Mouse (Mus musculus) MEL (cell line): ENCODE data around the gene Bcl2l14. TPM values are rescaled to one million over a fixed set of nuclear protein-coding genes. Genes with fewer than 3 reads are reported as not detected.

Experiments
- DNase-seq: peaks from one replicate; pipeline ENCODE4 v3.0.0; 2011; ENCODE audit warnings: low read depth, low spot score
- H3K27ac ChIP-seq: 2 replicates; pipeline ENCODE4 v1.5.1; 2012; ENCODE audit warnings: low read depth, mild to moderate bottlenecking, control low read depth, low read length, moderate library complexity; ENCODE audit not compliant: control insufficient read depth
- H3K27me3 ChIP-seq, 2 experiments: fragments of 150-350 bp in 1 of 2; sonication (generic) in 1 of 2; 2 replicates each; pipeline ENCODE4 v1.6.1; 2012; ENCODE audit warnings: low read length in 2 of 2, mild to moderate bottlenecking in 2 of 2, improper control_type of control experiment in 1 of 2, moderate library complexity in 1 of 2; ENCODE audit not compliant: insufficient read depth in 2 of 2, control insufficient read depth in 1 of 2
- H3K36me3 ChIP-seq, 2 experiments: 2 replicates each; pipeline ENCODE4 v1.6.1; 2012 to 2014; ENCODE audit warnings: low read length in 2 of 2, improper control_type of control experiment in 1 of 2, inconsistent platforms in 1 of 2, mild to moderate bottlenecking in 1 of 2; ENCODE audit not compliant: insufficient read depth in 2 of 2, control insufficient read depth in 1 of 2
- H3K4me1 ChIP-seq, 2 experiments: fragments of 150-350 bp in 1 of 2; sonication (generic) in 1 of 2; 2 replicates each; pipeline ENCODE4 v1.6.1; 2012; ENCODE audit warnings: low read length in 2 of 2, improper control_type of control experiment in 1 of 2, mild to moderate bottlenecking in 1 of 2; ENCODE audit not compliant: insufficient read depth in 2 of 2, control insufficient read depth in 1 of 2
- H3K4me3 ChIP-seq, 2 experiments: fragments of 150-350 bp in 1 of 2; sonication (generic) in 1 of 2; 2 replicates each; pipeline ENCODE4 v1.5.1; 2012; ENCODE audit warnings: low read depth in 2 of 2, low read length in 2 of 2, mild to moderate bottlenecking in 2 of 2, moderate library complexity in 2 of 2, control low read depth in 1 of 2, improper control_type of control experiment in 1 of 2; ENCODE audit not compliant: control insufficient read depth in 1 of 2, insufficient read depth in 1 of 2
- H3K79me2 ChIP-seq: 2 replicates; pipeline ENCODE4 v1.6.1; 2012; ENCODE audit warnings: mild to moderate bottlenecking, low read length, moderate library complexity; ENCODE audit not compliant: control insufficient read depth, poor library complexity, insufficient read depth
- H3K9ac ChIP-seq: 2 replicates; pipeline ENCODE4 v1.6.1; 2012; ENCODE audit warnings: low read depth, mild to moderate bottlenecking, control low read depth, low read length, moderate library complexity; ENCODE audit not compliant: control insufficient read depth, poor library complexity, severe bottlenecking
- H3K9me3 ChIP-seq: fragments of 150-350 bp; sonication (generic); replicated peaks from 2 replicates; pipeline ENCODE4 v1.6.1; 2012; ENCODE audit warnings: mild to moderate bottlenecking, low read length, improper control_type of control experiment, moderate library complexity; ENCODE audit not compliant: insufficient read depth
- BHLHE40 ChIP-seq: IDR thresholded peaks from 2 replicates; pipeline ENCODE4 v1.6.1; 2012; ENCODE audit warnings: low read depth, mild to moderate bottlenecking, inconsistent platforms, low read length, improper control_type of control experiment, borderline replicate concordance
- CHD1 ChIP-seq: IDR thresholded peaks from 2 replicates; pipeline ENCODE4 v1.6.1; 2012; ENCODE audit warnings: low read depth, mild to moderate bottlenecking, inconsistent platforms, low read length, improper control_type of control experiment
- CTCF ChIP-seq, 3 experiments: IDR thresholded peaks in 2 of 3; conservative IDR thresholded peaks in 1 of 3; 2 replicates each; pipeline ENCODE4 v1.5.1; 2011 to 2012; ENCODE audit warnings: low read length in 3 of 3, low read depth in 2 of 3, mild to moderate bottlenecking in 2 of 3, improper control_type of control experiment in 1 of 3, inconsistent platforms in 1 of 3, mixed read lengths in 1 of 3, moderate library complexity in 1 of 3; ENCODE audit not compliant: control insufficient read depth in 1 of 3, insufficient read depth in 1 of 3, poor library complexity in 1 of 3, severe bottlenecking in 1 of 3
- E2F4 ChIP-seq: IDR thresholded peaks from 2 replicates; pipeline ENCODE4 v1.6.1; 2011; ENCODE audit warnings: low read depth, low read length, improper control_type of control experiment, borderline replicate concordance
- GABPA ChIP-seq: IDR thresholded peaks from 2 replicates; pipeline ENCODE4 v1.6.1; 2012; ENCODE audit warnings: low read depth, mild to moderate bottlenecking, inconsistent platforms, low read length, improper control_type of control experiment, moderate library complexity
- GATA1 ChIP-seq: IDR thresholded peaks from 2 replicates; pipeline ENCODE4 v1.6.1; 2011; ENCODE audit warnings: low read depth, low read length, improper control_type of control experiment
- HCFC1 ChIP-seq: IDR thresholded peaks from 2 replicates; pipeline ENCODE4 v1.6.1; 2012; ENCODE audit warnings: low read depth, mild to moderate bottlenecking, inconsistent platforms, low read length, improper control_type of control experiment, moderate library complexity
- JUND ChIP-seq: IDR thresholded peaks from 2 replicates; pipeline ENCODE4 v1.6.1; 2011; ENCODE audit warnings: low read depth, mild to moderate bottlenecking, improper control_type of control experiment, low read length
- KAT2A ChIP-seq: conservative IDR thresholded peaks from 2 replicates; pipeline ENCODE4 v1.6.1; 2012; ENCODE audit warnings: low read depth, low read length, improper control_type of control experiment, inconsistent platforms
- MAFK ChIP-seq: IDR thresholded peaks from 2 replicates; pipeline ENCODE4 v1.6.1; 2011; ENCODE audit warnings: low read depth, mild to moderate bottlenecking, low read length, improper control_type of control experiment, borderline replicate concordance
- MEF2A ChIP-seq: IDR thresholded peaks from 2 replicates; pipeline ENCODE4 v1.6.1; 2014; ENCODE audit warnings: low read depth, mild to moderate bottlenecking, inconsistent platforms, low read length, improper control_type of control experiment; ENCODE audit not compliant: poor library complexity, insufficient replicate concordance, severe bottlenecking; ENCODE audit errors: extremely low read depth
- MYB ChIP-seq: IDR thresholded peaks from 2 replicates; pipeline ENCODE4 v1.6.1; 2011; ENCODE audit warnings: mild to moderate bottlenecking, low read depth, low read length, improper control_type of control experiment
- NELFE ChIP-seq: IDR thresholded peaks from 2 replicates; pipeline ENCODE4 v1.6.1; 2011; ENCODE audit warnings: low read depth, low read length, improper control_type of control experiment
- NRF1 ChIP-seq: IDR thresholded peaks from 2 replicates; pipeline ENCODE4 v1.6.1; 2014; ENCODE audit warnings: low read depth, mild to moderate bottlenecking, inconsistent platforms, low read length, improper control_type of control experiment, moderate library complexity; ENCODE audit not compliant: poor library complexity, insufficient read depth, severe bottlenecking
- POLR2A ChIP-seq, 2 experiments: IDR thresholded peaks; 2 replicates each; pipeline ENCODE4 v1.6.1; 2011 to 2012; ENCODE audit warnings: low read length in 2 of 2, mild to moderate bottlenecking in 2 of 2, control low read depth in 1 of 2, improper control_type of control experiment in 1 of 2, low read depth in 1 of 2, moderate library complexity in 1 of 2; ENCODE audit not compliant: control insufficient read depth in 1 of 2, insufficient read depth in 1 of 2, poor library complexity in 1 of 2
- POLR2AphosphoS2 ChIP-seq: IDR thresholded peaks from 2 replicates; pipeline ENCODE4 v1.6.1; 2011; ENCODE audit warnings: low read length, improper control_type of control experiment
- POLR2AphosphoS5 ChIP-seq: IDR thresholded peaks from 2 replicates; pipeline ENCODE4 v1.6.1; 2012; ENCODE audit warnings: low read depth, borderline replicate concordance, mild to moderate bottlenecking, inconsistent platforms, low read length, moderate library complexity, mixed read lengths
- RAD21 ChIP-seq: IDR thresholded peaks from 2 replicates; pipeline ENCODE4 v1.6.1; 2011; ENCODE audit warnings: mild to moderate bottlenecking, low read depth, low read length, improper control_type of control experiment
- RCOR1 ChIP-seq: IDR thresholded peaks from 2 replicates; pipeline ENCODE4 v1.6.1; 2012; ENCODE audit warnings: low read depth, mild to moderate bottlenecking, inconsistent platforms, low read length, improper control_type of control experiment
- SIN3A ChIP-seq: IDR thresholded peaks from 2 replicates; pipeline ENCODE4 v1.6.1; 2012; ENCODE audit warnings: low read length, improper control_type of control experiment, inconsistent platforms
- TBP ChIP-seq: IDR thresholded peaks from 2 replicates; pipeline ENCODE4 v1.8.0; 2011; ENCODE audit warnings: low read depth, low read length, improper control_type of control experiment
- TCF12 ChIP-seq: IDR thresholded peaks from 2 replicates; pipeline ENCODE4 v1.6.1; 2014; ENCODE audit warnings: low read depth, mild to moderate bottlenecking, inconsistent platforms, low read length, improper control_type of control experiment, moderate library complexity
- UBTF ChIP-seq: IDR thresholded peaks from 2 replicates; pipeline ENCODE4 v1.6.1; 2012; ENCODE audit warnings: low read depth, mild to moderate bottlenecking, inconsistent platforms, low read length, improper control_type of control experiment, moderate library complexity, borderline replicate concordance; ENCODE audit not compliant: insufficient read depth
- USF1 ChIP-seq: IDR thresholded peaks from 2 replicates; pipeline ENCODE4 v1.6.1; 2014; ENCODE audit warnings: low read depth, mild to moderate bottlenecking, inconsistent platforms, low read length, improper control_type of control experiment, moderate library complexity
- USF2 ChIP-seq, 2 experiments: IDR thresholded peaks; 2 replicates each; pipeline ENCODE4 v1.6.1; 2011 to 2012; ENCODE audit warnings: improper control_type of control experiment in 2 of 2, low read length in 2 of 2, borderline replicate concordance in 1 of 2, inconsistent platforms in 1 of 2, low read depth in 1 of 2, mild to moderate bottlenecking in 1 of 2; ENCODE audit not compliant: insufficient read depth in 1 of 2
- ZC3H11A ChIP-seq: IDR thresholded peaks from 2 replicates; pipeline ENCODE4 v1.6.1; 2012; ENCODE audit warnings: low read depth, mild to moderate bottlenecking, inconsistent platforms, low read length, improper control_type of control experiment
- ZKSCAN1 ChIP-seq: IDR thresholded peaks from 2 replicates; pipeline ENCODE4 v1.6.1; 2012; ENCODE audit warnings: low read depth, mild to moderate bottlenecking, inconsistent platforms, low read length, improper control_type of control experiment, moderate library complexity
- ZMIZ1 ChIP-seq: IDR thresholded peaks from 2 replicates; pipeline ENCODE4 v1.6.1; 2012; ENCODE audit warnings: low read depth, mild to moderate bottlenecking, inconsistent platforms, low read length, improper control_type of control experiment, moderate library complexity
- ZNF384 ChIP-seq: IDR thresholded peaks from 2 replicates; pipeline ENCODE4 v1.6.1; 2012; ENCODE audit warnings: low read depth, mild to moderate bottlenecking, inconsistent platforms, low read length, improper control_type of control experiment
- polyA plus RNA-seq, 2 experiments: library from polyadenylated mRNA; stranded (reverse) in 1 of 2; unstranded in 1 of 2; fragments of >175 nt in 1 of 2; fragments of >200 nt in 1 of 2; gene quantifications; 2 replicates each; pipeline versions ENCODE4 v1.2.1 to v1.2.4; 2012; ENCODE audit warnings: low replicate concordance in 2 of 2, low read depth in 1 of 2; ENCODE audit not compliant: insufficient read length in 2 of 2, insufficient read depth in 1 of 2, missing spikeins in 1 of 2
- total RNA-seq: library from RNA; depleted of rRNA; stranded (reverse); fragments of 300-350 nt; gene quantifications from 2 replicates; pipeline ENCODE4 v1.2.3, GENCODE M21; 2012

Gene Bcl2l14
- total and polyA plus RNA-seq, 3 experiments, result 0.65 to 1.4 TPM; not detected in 1

GRCm38 (mm10) chr6:134469297-134469696 is 73.2 kb downstream of the Bcl2l14 start:
- no peak overlapping the region for H3K27ac ChIP-seq
- peaks cover 18 to 22% of the 10 kb centered on the region in 2 experiments for H3K4me1 ChIP-seq
- no peak for TF ChIP-seq TCF12
- no peak for TF ChIP-seq GATA1
- no peak for TF ChIP-seq HCFC1
- no peak for TF ChIP-seq MEF2A
- TF ChIP-seq GABPA, result no peak
- no peak for TF ChIP-seq E2F4
- TF ChIP-seq SIN3A, result no peak
- TF ChIP-seq CHD1, result no peak
- TF ChIP-seq BHLHE40, result no peak
- no peak for TF ChIP-seq ZC3H11A
- TF ChIP-seq NELFE, result no peak
- no peak for TF ChIP-seq MAFK
- TF ChIP-seq RCOR1, result no peak
- TF ChIP-seq UBTF, result no peak
- no peak for TF ChIP-seq POLR2AphosphoS2
- TF ChIP-seq USF1, result no peak
- TF ChIP-seq POLR2AphosphoS5, result no peak
- no peak for TF ChIP-seq TBP
- TF ChIP-seq NRF1, result no peak
- TF ChIP-seq CTCF (IDR thresholded peaks at IDR 0.05 in 2 of 3, conservative IDR thresholded peaks at IDR 0.05 in 1 of 3; ENCODE audit: control insufficient read depth in 1 of 3, insufficient read depth in 1 of 3, low read depth in 2 of 3, low read length in 3 of 3, poor library complexity in 1 of 3, severe bottlenecking in 1 of 3), result no peak
- peaks cover 20 to 21% of the 10 kb centered on the region in 2 experiments for H3K36me3 ChIP-seq
- H3K79me2 ChIP-seq, result no peaks in the 10 kb centered on the region
- H3K9ac ChIP-seq, result no peak overlapping the region
- no peak overlapping the region for H3K4me3 ChIP-seq
- no peak for DNase-seq
- no peaks in the 10 kb centered on the region for H3K9me3 ChIP-seq
- no peaks in the 10 kb centered on the region for H3K27me3 ChIP-seq

GRCm38 (mm10) chr6:134470857-134471256 is 74.7 kb downstream of the Bcl2l14 start:
- DNase-seq, result peak; percentile 93
- no peak overlapping the region for H3K9ac ChIP-seq
- peak; percentile 33; the same call in 1 of the 2 replicates for TF ChIP-seq SIN3A
- no peak for TF ChIP-seq ZNF384
- TF ChIP-seq CHD1, result no peak
- 0 out of 2 replicates have a peak, but pooled peaks have one; percentile 21 for TF ChIP-seq TBP
- TF ChIP-seq USF2 (IDR thresholded peaks at IDR 0.05; ENCODE audit: borderline replicate concordance in 1 of 2, insufficient read depth in 1 of 2, low read depth in 1 of 2, low read length in 2 of 2), result no peak
- peak; percentile 70 for TF ChIP-seq GATA1
- TF ChIP-seq POLR2AphosphoS5, result no peak
- TF ChIP-seq GABPA, result no peak
- TF ChIP-seq TCF12, result no peak
- no peak for TF ChIP-seq UBTF
- no peak for TF ChIP-seq JUND
- TF ChIP-seq ZMIZ1, result no peak
- no peak for TF ChIP-seq ZKSCAN1
- no peak for TF ChIP-seq MYB
- no peak for TF ChIP-seq POLR2A (IDR thresholded peaks at IDR 0.05; ENCODE audit: control insufficient read depth in 1 of 2, insufficient read depth in 1 of 2, low read depth in 1 of 2, low read length in 2 of 2, poor library complexity in 1 of 2)
- peak; percentile 61; the same call in 1 of the 2 replicates for TF ChIP-seq RCOR1
- no peak for TF ChIP-seq RAD21
- no peak for TF ChIP-seq CTCF (IDR thresholded peaks at IDR 0.05 in 2 of 3, conservative IDR thresholded peaks at IDR 0.05 in 1 of 3; ENCODE audit: control insufficient read depth in 1 of 3, insufficient read depth in 1 of 3, low read depth in 2 of 3, low read length in 3 of 3, poor library complexity in 1 of 3, severe bottlenecking in 1 of 3)
- no peak for TF ChIP-seq BHLHE40
- no peak for TF ChIP-seq KAT2A

More at GRCm38 (mm10) chr6:134470857-134471256, 74.7 kb downstream of the Bcl2l14 start:
- peaks cover 18 to 24% of the 10 kb centered on the region in 2 experiments for H3K4me1 ChIP-seq
- peaks cover 14 to 16% of the 10 kb centered on the region in 2 experiments for H3K36me3 ChIP-seq
- H3K9me3 ChIP-seq, result no peaks in the 10 kb centered on the region
- H3K27ac ChIP-seq, result peak overlapping the region; percentile 66
- H3K79me2 ChIP-seq, result no peaks in the 10 kb centered on the region
- H3K27me3 ChIP-seq, result no peaks in the 10 kb centered on the region
- H3K4me3 ChIP-seq, result no peak overlapping the region
